Mouse (Mus musculus): ENCODE measurements around the gene R3hcc1l. TPM values are rescaled to one million over a fixed set of nuclear protein-coding genes. Genes with fewer than 3 reads are reported as not detected.

Gene R3hcc1l
- polyA plus RNA-seq, 2 experiments = 7.8 to 12.2 TPM

- Histone ChIP-seq H3K9ac (replicated peaks) (no peak overlapping the region), H3K4me2 (ENCODE audit: low read depth) (no peak overlapping the region), H3K36me3 (replicated peaks; ENCODE audit: control insufficient read depth, insufficient read depth, low read depth) (no peaks in the 10 kb centered on the region), H3K27ac (no peak overlapping the region), H3K4me3 (ENCODE audit: insufficient read depth in 1 of 2, low read depth in 2 of 2, low read length in 2 of 2) (no peak overlapping the region), H3K4me1 (replicated peaks; ENCODE audit: control insufficient read depth in 2 of 2, insufficient read depth in 2 of 2, low read length in 1 of 2) (no peaks in the 10 kb centered on the region; a peak in 1 of 4 replicates), H3K27me3 (ENCODE audit: control insufficient read depth, insufficient read depth, low read length) (no peaks in the 10 kb centered on the region), H3K9me3 (ENCODE audit: control insufficient read depth, low read length) (no peaks in the 10 kb centered on the region)
- TF ChIP-seq CTCF (IDR thresholded peaks at IDR 0.05; ENCODE audit: low read depth) (no peak), EP300 (IDR thresholded peaks at IDR 0.05; ENCODE audit: low read depth) (no peak)
- ATAC-seq (ENCODE audit: insufficient read depth) = no peak
- WGBS (ENCODE audit: insufficient replicate concordance) = 39% methylated on average over 2 of the region's 2 CpGs
- no peak for DNase-seq (ENCODE audit: low read depth in 3 of 3, low spot score in 3 of 3)
Observed at GRCm38 (mm10) chr19:42575317-42575716, 56.8 kb downstream of the R3hcc1l start.

GRCm38 (mm10) chr19:42576856-42577255 lies 58.3 kb downstream of the R3hcc1l start:
- ATAC-seq (ENCODE audit: insufficient read depth) (no peak), DNase-seq (ENCODE audit: low read depth in 3 of 3, low spot score in 3 of 3) (no peak)
- WGBS (ENCODE audit: insufficient replicate concordance) = 75% methylated on average over 1 of the region's 1 CpGs

GRCm38 (mm10) chr19:42578631-42579030 lies 60.1 kb downstream of the R3hcc1l start:
- Histone ChIP-seq H3K4me1 (replicated peaks; ENCODE audit: control insufficient read depth in 2 of 2, insufficient read depth in 2 of 2, low read length in 1 of 2) (peaks cover 11 to 14% of the 10 kb centered on the region in 2 experiments), H3K4me2 (ENCODE audit: low read depth) (no peak overlapping the region), H3K36me3 (replicated peaks; ENCODE audit: control insufficient read depth, insufficient read depth, low read depth) (no peaks in the 10 kb centered on the region; the same call in none of the 2 replicates), H3K27me3 (ENCODE audit: control insufficient read depth, insufficient read depth, low read length) (no peaks in the 10 kb centered on the region), H3K9me3 (ENCODE audit: control insufficient read depth, low read length) (no peaks in the 10 kb centered on the region), H3K9ac (replicated peaks) (no peak overlapping the region), H3K27ac (no peak overlapping the region), H3K4me3 (ENCODE audit: insufficient read depth in 1 of 2, low read depth in 2 of 2, low read length in 2 of 2) (no peak overlapping the region)
- DNase-seq (ENCODE audit: low read depth in 3 of 3, low spot score in 3 of 3) (no peak), ATAC-seq (ENCODE audit: insufficient read depth) (no peak)
- 77% methylated on average over 4 of the region's 4 CpGs for WGBS (ENCODE audit: insufficient replicate concordance)
- TF ChIP-seq CTCF (IDR thresholded peaks at IDR 0.05; ENCODE audit: low read depth) = no peak
- no peak for TF ChIP-seq EP300 (IDR thresholded peaks at IDR 0.05; ENCODE audit: low read depth)

More at GRCm38 (mm10) chr19:42576856-42577255, 58.3 kb downstream of the R3hcc1l start:
- no peak for TF ChIP-seq CTCF (IDR thresholded peaks at IDR 0.05; ENCODE audit: low read depth)
- TF ChIP-seq EP300 (IDR thresholded peaks at IDR 0.05; ENCODE audit: low read depth) = no peak
- Histone ChIP-seq H3K4me3 (ENCODE audit: insufficient read depth in 1 of 2, low read depth in 2 of 2, low read length in 2 of 2) (no peak overlapping the region), H3K4me2 (ENCODE audit: low read depth) (no peak overlapping the region), H3K36me3 (replicated peaks; ENCODE audit: control insufficient read depth, insufficient read depth, low read depth) (no peaks in the 10 kb centered on the region), H3K27me3 (ENCODE audit: control insufficient read depth, insufficient read depth, low read length) (no peaks in the 10 kb centered on the region), H3K9ac (replicated peaks) (no peak overlapping the region), H3K4me1 (replicated peaks; ENCODE audit: control insufficient read depth in 2 of 2, insufficient read depth in 2 of 2, low read length in 1 of 2) (peaks cover 0 to 4% of the 10 kb centered on the region in 2 experiments; a peak in 2 of 4 replicates), H3K9me3 (ENCODE audit: control insufficient read depth, low read length) (no peaks in the 10 kb centered on the region), H3K27ac (no peak overlapping the region)

- WGBS (ENCODE audit: insufficient replicate concordance) = 57% methylated on average over 4 of the region's 4 CpGs
- no peaks in the 10 kb centered on the region for H3K27me3 ChIP-seq (ENCODE audit: control insufficient read depth, insufficient read depth, low read length)
- no peak overlapping the region for H3K9ac ChIP-seq (replicated peaks)
- H3K4me2 ChIP-seq (ENCODE audit: low read depth) = no peak overlapping the region
- no peak overlapping the region for H3K4me3 ChIP-seq (ENCODE audit: insufficient read depth in 1 of 2, low read depth in 2 of 2, low read length in 2 of 2)
- ATAC-seq (ENCODE audit: insufficient read depth) = no peak
- H3K4me1 ChIP-seq (replicated peaks; ENCODE audit: control insufficient read depth in 2 of 2, insufficient read depth in 2 of 2, low read length in 1 of 2) = peaks cover 16 to 24% of the 10 kb centered on the region in 2 experiments
- DNase-seq (ENCODE audit: low read depth in 3 of 3, low spot score in 3 of 3) = no peak
- no peaks in the 10 kb centered on the region for H3K9me3 ChIP-seq (ENCODE audit: control insufficient read depth, low read length)
- no peak for TF ChIP-seq CTCF (IDR thresholded peaks at IDR 0.05; ENCODE audit: low read depth)
- TF ChIP-seq EP300 (IDR thresholded peaks at IDR 0.05; ENCODE audit: low read depth) = no peak
- H3K36me3 ChIP-seq (replicated peaks; ENCODE audit: control insufficient read depth, insufficient read depth, low read depth) = no peaks in the 10 kb centered on the region; the same call in none of the 2 replicates
- H3K27ac ChIP-seq = no peak overlapping the region
Observed at GRCm38 (mm10) chr19:42580701-42581100, 62.1 kb downstream of the R3hcc1l start.

- 58% methylated on average over 13 of the region's 13 CpGs for WGBS (ENCODE audit: insufficient replicate concordance)
- peak overlapping the region; percentile 37 for H3K9ac ChIP-seq (replicated peaks)
- peak overlapping the region; percentile 48 for H3K4me2 ChIP-seq (ENCODE audit: low read depth)
- H3K9me3 ChIP-seq (ENCODE audit: control insufficient read depth, low read length) = no peaks in the 10 kb centered on the region
- H3K27ac ChIP-seq = peak overlapping the region; percentile 84
- H3K4me1 ChIP-seq (replicated peaks; ENCODE audit: control insufficient read depth in 2 of 2, insufficient read depth in 2 of 2, low read length in 1 of 2) = peaks cover 16 to 24% of the 10 kb centered on the region in 2 experiments
- H3K36me3 ChIP-seq (replicated peaks; ENCODE audit: control insufficient read depth, insufficient read depth, low read depth) = peaks cover 2% of the 10 kb centered on the region
- no peaks in the 10 kb centered on the region for H3K27me3 ChIP-seq (ENCODE audit: control insufficient read depth, insufficient read depth, low read length)
- no peak overlapping the region; a peak in 2 of 4 replicates for H3K4me3 ChIP-seq (ENCODE audit: insufficient read depth in 1 of 2, low read depth in 2 of 2, low read length in 2 of 2)
- ATAC-seq (ENCODE audit: insufficient read depth) (peak; percentile 66), DNase-seq (ENCODE audit: low read depth in 3 of 3, low spot score in 3 of 3) (peak; percentile 19 to 36 (median 33))
- TF ChIP-seq CTCF (IDR thresholded peaks at IDR 0.05; ENCODE audit: low read depth) = no peak
- peak; percentile 52 for TF ChIP-seq EP300 (IDR thresholded peaks at IDR 0.05; ENCODE audit: low read depth)
Observed at GRCm38 (mm10) chr19:42582811-42583370, 64.3 kb downstream of the R3hcc1l start.

Data from liver, embryonic 14.5 days (tissue).